Mouse (Mus musculus): ENCODE results near the gene Ube2l6.
A peak's percentile ranks its signal among the peaks of the same experiment; 100 is the strongest.
"Not testable (repeated sequence)": the region's sequence is repeated elsewhere in the genome, so short reads cannot be mapped to it uniquely, and the experiment has no call there.

Gene Ube2l6

GRCm38 (mm10) chr2:84793871-84794270, 4.8 kb upstream of the Ube2l6 start:
- no peak for DNase-seq

- DNase-seq, result peak; percentile 85
These were observed 665 bp upstream of the Ube2l6 start for GRCm38 (mm10) chr2:84797833-84798492.

GRCm38 (mm10) chr2:84799041-84799561, 473 bp downstream of the Ube2l6 start:
- peak; percentile 75 for DNase-seq

- no peak for DNase-seq
These were observed 1.7 kb downstream of the Ube2l6 start for GRCm38 (mm10) chr2:84800304-84800703.

GRCm38 (mm10) chr2:84801223-84801622, 2.6 kb downstream of the Ube2l6 start:
- DNase-seq, result not testable (repeated sequence)

- no peak for DNase-seq
These were observed 5.3 kb downstream of the Ube2l6 start for GRCm38 (mm10) chr2:84803963-84804362.

GRCm38 (mm10) chr2:84806546-84806945, 7.9 kb downstream of the Ube2l6 start:
- DNase-seq, result no peak

GRCm38 (mm10) chr2:84809330-84809729, 10.7 kb downstream of the Ube2l6 start:
- DNase-seq, result no peak

- no peak for DNase-seq
These were observed 11.9 kb downstream of the Ube2l6 start for GRCm38 (mm10) chr2:84810526-84810885.

GRCm38 (mm10) chr2:84810886-84811577, 12.4 kb downstream of the Ube2l6 start:
- peak; percentile 76 for DNase-seq

GRCm38 (mm10) chr2:84811880-84812279, 13.3 kb downstream of the Ube2l6 start:
- no peak for DNase-seq

GRCm38 (mm10) chr2:84812676-84813075, 14.0 kb downstream of the Ube2l6 start:
- no peak for DNase-seq

- no peak for DNase-seq
These were observed 21.2 kb downstream of the Ube2l6 start for GRCm38 (mm10) chr2:84819861-84820260.

GRCm38 (mm10) chr2:84822552-84822951, 23.9 kb downstream of the Ube2l6 start, which contains the start of gene Smtnl1:
Gene Smtnl1 (minus strand): TSS chr2:84822652.
- no peak for DNase-seq

- no peak for DNase-seq
These were observed 24.6 kb downstream of the Ube2l6 start for GRCm38 (mm10) chr2:84823237-84823636.

GRCm38 (mm10) chr2:84826488-84827282, 28.1 kb downstream of the Ube2l6 start, which contains the start of gene Timm10:
Gene Timm10 (plus strand): TSS chr2:84826997.
- DNase-seq, result peak; percentile 88

GRCm38 (mm10) chr2:84827283-84827920, 28.8 kb downstream of the Ube2l6 start:
- peak; percentile 14 for DNase-seq

GRCm38 (mm10) chr2:84831666-84832391, 33.2 kb downstream of the Ube2l6 start:
- DNase-seq, result peak; percentile 85

GRCm38 (mm10) chr2:84837107-84837506, 38.5 kb downstream of the Ube2l6 start:
- no peak for DNase-seq

GRCm38 (mm10) chr2:84837817-84838592, 39.4 kb downstream of the Ube2l6 start:
- no peak for DNase-seq

- no peak for DNase-seq
These were observed 39.9 kb downstream of the Ube2l6 start, which contains the start of gene Slc43a1 for GRCm38 (mm10) chr2:84838593-84838949. Gene Slc43a1 (plus strand): TSS chr2:84838850.
